ENCODE assay signal across 20 mouse cellular contexts in genomic region chr16:91162381-91162780, GRCm38 (mm10).
DNase-seq lines count a peak whose midpoint lies in the region; ATAC-seq and TF ChIP-seq lines count a peak whose summit lies in the region.
"Had no signal": no experiment of that assay in that cellular context is flagged by ENCODE, and none has a peak within 500 bp of the region (broad histone marks: within the 10 kb centered on the region; RNA-seq: fewer than 3 reads in every experiment).

No protein-coding gene starts in this region.

- H3K27ac ChIP-seq in forebrain, embryonic 11.5 days (ENCODE audit: low read depth, low read length) = no peak overlapping the region
- H3K27ac ChIP-seq in forebrain, postnatal 0 days (ENCODE audit: low read depth, low read length) = no peak overlapping the region
- H3K27ac ChIP-seq in hindbrain, embryonic 11.5 days (ENCODE audit: low read depth, low read length) = no peak overlapping the region
- H3K27ac ChIP-seq: embryonic facial prominence, embryonic 13.5 days; forebrain, embryonic 12.5 days had no signal

- H3K9me3 ChIP-seq in forebrain, embryonic 11.5 days (ENCODE audit: control insufficient read depth, low read length) = peaks cover 3% of the 10 kb centered on the region; the same call in 1 of the 2 replicates
- H3K9me3 ChIP-seq in forebrain, postnatal 0 days (ENCODE audit: low read length) = no peaks in the 10 kb centered on the region; the same call in 1 of the 2 replicates
- H3K9me3 ChIP-seq in hindbrain, embryonic 11.5 days (ENCODE audit: control insufficient read depth, low read length) = no peaks in the 10 kb centered on the region
- H3K9me3 ChIP-seq: embryonic facial prominence, embryonic 13.5 days had no signal

- TF ChIP-seq CTCF in forebrain, postnatal 0 days (IDR thresholded peaks at IDR 0.05; ENCODE audit: low read depth) = no peak

- 82% methylated on average over 6 of the region's 6 CpGs for WGBS in forebrain, embryonic 11.5 days
- WGBS in forebrain, postnatal 0 days = 87% methylated on average over 6 of the region's 6 CpGs
- WGBS in hindbrain, embryonic 11.5 days = 72% methylated on average over 6 of the region's 6 CpGs

- peaks cover 4% of the 10 kb centered on the region for H3K27me3 ChIP-seq in forebrain, embryonic 11.5 days (ENCODE audit: control insufficient read depth, insufficient read depth, low read length)
- H3K27me3 ChIP-seq in forebrain, postnatal 0 days (ENCODE audit: insufficient read depth, low read length) = peaks cover 3% of the 10 kb centered on the region; the same call in 1 of the 2 replicates
- H3K27me3 ChIP-seq in hindbrain, embryonic 11.5 days (ENCODE audit: control insufficient read depth, insufficient read depth, low read length) = peaks cover 69% of the 10 kb centered on the region

- no peak overlapping the region for H3K9ac ChIP-seq in forebrain, embryonic 11.5 days (ENCODE audit: low read length)
- H3K9ac ChIP-seq in forebrain, postnatal 0 days = no peak overlapping the region
- H3K9ac ChIP-seq in hindbrain, embryonic 11.5 days (ENCODE audit: low read depth, low read length) = no peak overlapping the region
- H3K9ac ChIP-seq: embryonic facial prominence, embryonic 13.5 days; forebrain, embryonic 12.5 days had no signal

- H3K4me1 ChIP-seq in forebrain, embryonic 11.5 days (replicated peaks; ENCODE audit: control insufficient read depth, insufficient read depth, low read length) = no peaks in the 10 kb centered on the region
- H3K4me1 ChIP-seq in forebrain, postnatal 0 days (ENCODE audit: insufficient read depth) = 0 out of 2 replicates have a peak, but pooled peaks cover 5% of the 10 kb centered on the region
- no peaks in the 10 kb centered on the region for H3K4me1 ChIP-seq in hindbrain, embryonic 11.5 days (replicated peaks; ENCODE audit: control insufficient read depth, insufficient read depth, low read length)

- H3K36me3 ChIP-seq in forebrain, embryonic 11.5 days (ENCODE audit: control insufficient read depth, insufficient read depth, low read length) = no peaks in the 10 kb centered on the region
- no peaks in the 10 kb centered on the region for H3K36me3 ChIP-seq in forebrain, postnatal 0 days (ENCODE audit: insufficient read depth)
- H3K36me3 ChIP-seq in hindbrain, embryonic 11.5 days (ENCODE audit: control insufficient read depth, insufficient read depth, low read length) = no peaks in the 10 kb centered on the region
- H3K36me3 ChIP-seq: embryonic facial prominence, embryonic 13.5 days; forebrain, embryonic 12.5 days had no signal

- no peak for ATAC-seq in forebrain, embryonic 11.5 days (replicated peaks; ENCODE audit: low FRiP score)
- no peak for ATAC-seq in forebrain, postnatal 0 days
- peak; percentile 70 for ATAC-seq in granulocyte monocyte progenitor cell, adult 5-6 weeks (replicated peaks; ENCODE audit: poor library complexity, severe bottlenecking)
- ATAC-seq in hindbrain, embryonic 11.5 days (ENCODE audit: low FRiP score) = no peak
- ATAC-seq: activated CD4-positive, CD25-positive, alpha-beta regulatory T cell, adult 4 months; forebrain, embryonic 14.5 days; forebrain, embryonic 16.5 days; Patski had no signal

- DNase-seq in forebrain, embryonic 11.5 days (ENCODE audit: low spot score) = peak; percentile 35
- DNase-seq in forebrain, postnatal 0 days = no peak
- peak; percentile 4 for DNase-seq in NIH3T3 (ENCODE audit: low read depth)
- DNase-seq in hindbrain, embryonic 11.5 days (ENCODE audit: low spot score) = no peak
- DNase-seq in thymus, postnatal 25 days = no peak
- DNase-seq: adrenal gland, adult 8-10 months; adrenal gland, postnatal 14 days; adrenal gland, postnatal 36 days; cerebellum, adult 11-12 months; cerebellum, adult 2 months; cerebellum, adult 9-10 months; cerebellum, postnatal 10 days; cerebellum, postnatal 25 days had no signal

- no peak overlapping the region for H3K4me3 ChIP-seq in forebrain, embryonic 11.5 days (ENCODE audit: low read depth, low read length)
- no peak overlapping the region for H3K4me3 ChIP-seq in forebrain, postnatal 0 days (ENCODE audit: low read depth, low read length)
- no peak overlapping the region for H3K4me3 ChIP-seq in hindbrain, embryonic 11.5 days (ENCODE audit: low read depth, low read length)
- H3K4me3 ChIP-seq: embryonic facial prominence, embryonic 13.5 days; forebrain, embryonic 12.5 days had no signal

- no peak overlapping the region for H3K4me2 ChIP-seq in forebrain, embryonic 11.5 days (ENCODE audit: low read depth, low read length, severe bottlenecking)
- H3K4me2 ChIP-seq in forebrain, postnatal 0 days (ENCODE audit: low read depth) = no peak overlapping the region
- H3K4me2 ChIP-seq in hindbrain, embryonic 11.5 days (replicated peaks; ENCODE audit: low read depth, low read length) = no peak overlapping the region
- H3K4me2 ChIP-seq: embryonic facial prominence, embryonic 13.5 days; forebrain, embryonic 12.5 days had no signal

Comparison
In these comparisons a context has a peak if more than half of its experiments do, and no peak if none do; other contexts are left out.
1. DNase-seq: peak in forebrain, embryonic 11.5 days (single experiment) and NIH3T3 (single experiment); none in forebrain, postnatal 0 days (single experiment), hindbrain, embryonic 11.5 days (single experiment) and thymus, postnatal 25 days (single experiment).